Mouse (Mus musculus): ENCODE measurements around the gene Il34.

DNA sequence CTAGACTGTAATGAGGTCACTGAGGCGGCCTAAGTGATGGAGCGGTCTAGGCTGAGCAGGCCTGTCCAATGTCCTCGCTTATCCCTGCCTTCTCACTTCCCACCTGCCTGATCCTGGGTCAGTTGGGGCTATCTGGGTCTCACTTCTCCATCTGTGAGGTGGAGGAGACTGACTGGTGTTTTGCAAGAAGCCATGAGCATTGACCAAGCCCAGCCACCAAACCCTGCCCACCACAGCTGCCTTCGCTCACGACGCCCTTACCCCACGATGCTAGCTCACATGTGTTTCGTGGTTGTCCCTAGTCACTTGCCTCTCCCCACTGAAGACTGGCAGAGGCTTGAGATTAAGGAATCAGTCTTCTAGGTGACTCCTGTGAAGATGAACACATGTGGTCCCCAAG is 8.6 kb downstream of the Il34 start:
- TF ChIP-seq POLR2A (IDR thresholded peaks at IDR 0.05; ENCODE audit: extremely low read depth, insufficient read depth, low read length) (no peak), CTCF (IDR thresholded peaks at IDR 0.05; ENCODE audit: extremely low read depth, insufficient read depth, low read length) (no peak)

Data from cortical plate, adult 2 months (tissue).